Mouse (Mus musculus) erythroblast, embryonic 14.5 days (primary cell): ENCODE data around the gene Phf24.

ENCODE experiments used
- GATA1 ChIP-seq: IDR thresholded peaks from 2 replicates; pipeline ENCODE4 v1.6.1; 2012; ENCODE audit warnings: low read length, inconsistent platforms, mixed read lengths
- TAL1 ChIP-seq: IDR thresholded peaks from 3 replicates; pipeline ENCODE4 v1.6.1; 2012; ENCODE audit warnings: low read length, inconsistent platforms, mixed read lengths

GRCm38 (mm10) chr4:42943341-42943740, 26.9 kb downstream of the Phf24 start:
- TF ChIP-seq TAL1 (no peak), GATA1 (no peak)
